Mouse (Mus musculus) forebrain, embryonic 10.5 days (tissue): ENCODE measurements around the gene Clec2d. TPM values are rescaled to one million over a fixed set of nuclear protein-coding genes. Genes with fewer than 3 reads are reported as not detected.
"Not testable (repeated sequence)": the region's sequence is repeated elsewhere in the genome, so short reads cannot be mapped to it uniquely, and the experiment has no call there.

Experiments used
- DNase-seq: peaks from one replicate; pipeline ENCODE4 v3.0.0-alpha.2; 2017; ENCODE audit warnings: low spot score; ENCODE audit errors: extremely low spot score
- H3K27ac ChIP-seq: fragments of 300-500 bp; sonication (generic); 2 replicates; pipeline ENCODE4 v1.5.1; 2016; ENCODE audit warnings: mild to moderate bottlenecking
- H3K27me3 ChIP-seq: fragments of 300-500 bp; sonication (generic); 2 replicates; pipeline ENCODE4 v1.6.1; 2016; ENCODE audit warnings: mild to moderate bottlenecking; ENCODE audit not compliant: poor library complexity, severe bottlenecking
- H3K36me3 ChIP-seq: fragments of 300-500 bp; sonication (generic); replicated peaks from 2 replicates; pipeline ENCODE4 v1.6.1; 2016; ENCODE audit warnings: mild to moderate bottlenecking, moderate library complexity
- H3K4me1 ChIP-seq: fragments of 300-500 bp; sonication (generic); 2 replicates; pipeline ENCODE4 v1.6.1; 2016
- H3K4me3 ChIP-seq: fragments of 300-500 bp; sonication (generic); 2 replicates; pipeline ENCODE4 v1.5.1; 2016; ENCODE audit warnings: mild to moderate bottlenecking, moderate library complexity
- H3K9me3 ChIP-seq: fragments of 300-500 bp; sonication (generic); 2 replicates; pipeline ENCODE4 v1.6.1; 2016; ENCODE audit warnings: mild to moderate bottlenecking, moderate library complexity
- WGBS: fragments of 180-500 bp; shearing (Covaris S2); methylation state at CpG from one replicate; pipeline ENCODE4 v1.1.7; 2016; 5-methylcytosine and 5-hydroxymethylcytosine counted together
- polyA plus RNA-seq: library from polyadenylated mRNA; unstranded; fragments of >200 nt; fragmentation: Nextera tagmentation; extraction: Ambion mirVana; gene quantifications from 2 replicates; pipeline ENCODE4 v1.2.1, GENCODE M21; 2016

Clec2d gene
- polyA plus RNA-seq, 1 experiment from 2014 or later = not detected

DNA sequence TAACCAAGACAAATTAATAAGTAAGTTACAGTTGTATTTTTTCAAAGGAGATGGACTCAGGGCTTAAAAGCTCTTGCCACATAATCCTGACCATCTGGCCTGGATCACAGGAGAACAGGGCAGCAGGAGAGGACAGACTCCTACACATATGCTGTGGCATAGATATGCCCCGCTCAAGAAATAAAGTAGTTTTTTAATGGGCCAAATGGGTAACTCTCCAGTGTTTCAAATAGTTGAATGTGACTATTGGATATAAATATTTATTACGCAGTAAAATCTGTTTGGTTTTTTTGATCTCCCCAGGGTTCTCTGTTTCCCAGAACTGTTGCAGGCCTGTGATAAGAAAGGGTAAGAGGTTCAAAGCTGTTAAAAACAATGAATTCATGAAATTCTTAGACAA, 1.1 kb upstream of the Clec2d start:
- Histone ChIP-seq H3K4me1 (peaks cover 15% of the 10 kb centered on the region), H3K4me3 (no peak overlapping the region), H3K27me3 (no peaks in the 10 kb centered on the region), H3K27ac (no peak overlapping the region), H3K9me3 (no peaks in the 10 kb centered on the region), H3K36me3 (no peaks in the 10 kb centered on the region)
- 93% methylated on average over 2 of the region's 2 CpGs for WGBS
- no peak for DNase-seq

DNA sequence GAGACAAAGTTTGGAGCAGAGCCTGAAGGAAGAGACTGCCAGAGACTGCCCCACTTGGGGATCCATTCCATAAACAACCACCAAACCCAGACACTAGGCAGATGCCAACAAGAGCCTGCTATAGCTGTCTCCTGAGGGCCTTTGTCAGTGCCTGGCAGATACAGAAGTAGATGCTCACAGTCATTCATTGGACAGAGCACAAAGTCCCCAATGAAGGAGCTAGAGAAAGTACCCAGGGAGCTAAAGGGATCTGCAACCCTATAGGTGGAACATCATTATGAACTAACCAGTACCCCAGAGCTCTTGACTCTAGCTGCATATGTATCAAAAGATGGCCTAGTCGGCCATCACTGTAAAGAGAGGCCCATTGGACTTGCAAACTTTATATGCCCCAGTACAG, 584 bp upstream of the Clec2d start:
- 73% methylated on average over 1 of the region's 1 CpGs for WGBS
- DNase-seq = not testable (repeated sequence)

GRCm38 (mm10) chr6:129181249-129181648, 834 bp downstream of the Clec2d start:
- Histone ChIP-seq H3K27me3 (no peaks in the 10 kb centered on the region), H3K27ac (peak overlapping the region; percentile 83), H3K4me1 (peaks cover 15% of the 10 kb centered on the region), H3K4me3 (peak overlapping the region; percentile 43), H3K9me3 (no peaks in the 10 kb centered on the region), H3K36me3 (no peaks in the 10 kb centered on the region)
- 9% methylated on average over 1 of the region's 1 CpGs for WGBS
- DNase-seq = no peak

More for the DNA sequence above, 584 bp upstream of the Clec2d start:
- not testable (repeated sequence) for H3K27ac ChIP-seq, H3K9me3 ChIP-seq, H3K27me3 ChIP-seq, H3K4me3 ChIP-seq, H3K36me3 ChIP-seq
- H3K4me1 ChIP-seq = peaks cover 15% of the 10 kb centered on the region

DNA sequence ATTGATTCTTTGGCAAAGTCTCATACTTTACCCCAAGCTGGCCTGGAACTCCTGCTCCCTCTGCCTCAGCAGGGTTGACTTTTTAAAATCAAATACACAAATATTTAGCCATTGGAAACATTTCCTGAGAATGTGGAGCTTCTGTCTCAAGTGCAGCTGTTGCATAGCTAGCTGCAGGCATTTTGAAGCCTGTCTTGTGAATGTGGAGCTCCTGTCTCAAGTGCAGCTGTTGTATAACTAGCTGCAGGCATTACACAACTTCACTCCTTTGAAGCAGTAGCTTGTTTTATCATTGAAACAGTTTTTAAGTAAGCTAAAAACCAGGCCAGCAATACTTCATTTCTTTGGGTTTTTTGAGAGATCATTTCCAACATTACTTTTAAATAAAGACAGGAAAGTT, 1.3 kb downstream of the Clec2d start:
- Histone ChIP-seq H3K27me3 (no peaks in the 10 kb centered on the region), H3K4me1 (peaks cover 15% of the 10 kb centered on the region), H3K4me3 (0 out of 2 replicates have a peak overlapping the region, but pooled peaks have one; percentile 8), H3K36me3 (no peaks in the 10 kb centered on the region), H3K9me3 (no peaks in the 10 kb centered on the region), H3K27ac (no peak overlapping the region)
- no peak for DNase-seq

DNA sequence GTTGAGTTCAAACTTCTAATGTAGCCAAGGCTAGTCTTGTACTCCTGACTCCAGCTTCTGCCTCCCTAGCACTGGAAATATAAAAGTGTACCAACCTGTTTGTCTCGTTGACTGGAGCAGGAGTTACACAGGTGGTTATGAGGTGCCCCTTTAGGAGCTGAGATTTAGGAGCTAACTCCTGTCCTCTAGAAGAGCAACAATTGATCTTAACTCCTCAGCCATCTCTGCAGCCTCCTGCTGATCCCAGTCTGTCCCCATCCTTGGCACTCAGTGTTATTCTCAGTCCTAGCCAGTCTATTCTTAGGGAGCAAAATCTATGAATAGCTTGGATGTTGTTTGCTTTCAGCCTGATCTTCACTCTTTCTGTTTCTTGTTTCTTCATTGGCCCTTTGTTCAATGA, 2.1 kb downstream of the Clec2d start:
- H3K4me1 ChIP-seq = peaks cover 15% of the 10 kb centered on the region
- H3K27ac ChIP-seq = no peak overlapping the region
- no peak for DNase-seq
- H3K9me3 ChIP-seq = no peaks in the 10 kb centered on the region
- H3K27me3 ChIP-seq = no peaks in the 10 kb centered on the region
- no peak overlapping the region for H3K4me3 ChIP-seq
- H3K36me3 ChIP-seq = no peaks in the 10 kb centered on the region
- WGBS = 71% methylated on average over 1 of the region's 1 CpGs

DNA sequence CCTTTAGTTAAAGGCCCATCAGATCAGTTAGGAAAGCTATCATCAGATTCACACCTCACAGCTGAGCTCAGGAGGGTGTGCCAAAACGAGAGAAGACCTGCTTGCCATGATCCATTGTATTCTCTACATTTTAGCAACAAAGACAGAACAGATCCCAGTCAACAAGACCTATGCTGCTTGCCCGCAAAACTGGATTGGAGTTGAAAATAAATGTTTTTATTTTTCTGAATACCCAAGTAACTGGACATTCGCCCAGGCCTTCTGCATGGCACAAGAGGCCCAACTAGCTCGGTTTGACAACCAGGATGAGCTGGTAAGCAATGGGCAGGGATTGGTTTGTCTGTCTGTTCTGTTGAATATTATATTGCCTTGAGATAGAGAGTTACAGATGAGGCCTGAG, 3.6 kb downstream of the Clec2d start:
- H3K9me3 ChIP-seq, DNase-seq, H3K4me3 ChIP-seq, H3K27ac ChIP-seq, H3K36me3 ChIP-seq, H3K27me3 ChIP-seq: not testable (repeated sequence)
- H3K4me1 ChIP-seq = peaks cover 15% of the 10 kb centered on the region
- WGBS = 90% methylated on average over 4 of the region's 4 CpGs

- WGBS = 87% methylated on average over 5 of the region's 5 CpGs
- Histone ChIP-seq H3K4me3 (no peak overlapping the region), H3K27ac (no peak overlapping the region), H3K27me3 (no peaks in the 10 kb centered on the region), H3K36me3 (no peaks in the 10 kb centered on the region), H3K9me3 (no peaks in the 10 kb centered on the region), H3K4me1 (peaks cover 15% of the 10 kb centered on the region)
- DNase-seq = no peak
Observed at GRCm38 (mm10) chr6:129184788-129185187, 4.4 kb downstream of the Clec2d start.

DNA sequence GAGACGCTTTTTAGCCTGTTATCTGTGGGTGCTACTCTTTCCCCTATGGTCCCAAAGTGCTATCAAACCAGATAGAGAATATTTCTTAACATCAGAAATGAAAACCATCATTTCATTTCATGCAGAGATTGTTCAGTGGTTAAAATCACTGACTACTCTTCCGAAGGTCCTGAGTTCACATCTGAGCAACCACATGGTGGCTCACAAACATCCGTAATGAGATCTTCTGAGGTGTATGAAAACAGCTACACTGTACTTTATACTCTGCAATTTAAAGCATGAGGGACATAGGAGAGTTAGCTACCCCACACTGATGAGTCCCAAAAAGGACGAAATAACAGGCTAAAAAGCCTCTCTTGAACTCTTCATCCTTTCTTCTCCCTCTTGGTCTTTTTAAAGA, 5.6 kb downstream of the Clec2d start:
- Histone ChIP-seq H3K27ac (no peak overlapping the region), H3K36me3 (no peaks in the 10 kb centered on the region), H3K27me3 (no peaks in the 10 kb centered on the region), H3K4me3 (no peak overlapping the region), H3K4me1 (peaks cover 7% of the 10 kb centered on the region), H3K9me3 (no peaks in the 10 kb centered on the region)
- 81% methylated on average over 4 of the region's 4 CpGs for WGBS
- DNase-seq = no peak

DNA sequence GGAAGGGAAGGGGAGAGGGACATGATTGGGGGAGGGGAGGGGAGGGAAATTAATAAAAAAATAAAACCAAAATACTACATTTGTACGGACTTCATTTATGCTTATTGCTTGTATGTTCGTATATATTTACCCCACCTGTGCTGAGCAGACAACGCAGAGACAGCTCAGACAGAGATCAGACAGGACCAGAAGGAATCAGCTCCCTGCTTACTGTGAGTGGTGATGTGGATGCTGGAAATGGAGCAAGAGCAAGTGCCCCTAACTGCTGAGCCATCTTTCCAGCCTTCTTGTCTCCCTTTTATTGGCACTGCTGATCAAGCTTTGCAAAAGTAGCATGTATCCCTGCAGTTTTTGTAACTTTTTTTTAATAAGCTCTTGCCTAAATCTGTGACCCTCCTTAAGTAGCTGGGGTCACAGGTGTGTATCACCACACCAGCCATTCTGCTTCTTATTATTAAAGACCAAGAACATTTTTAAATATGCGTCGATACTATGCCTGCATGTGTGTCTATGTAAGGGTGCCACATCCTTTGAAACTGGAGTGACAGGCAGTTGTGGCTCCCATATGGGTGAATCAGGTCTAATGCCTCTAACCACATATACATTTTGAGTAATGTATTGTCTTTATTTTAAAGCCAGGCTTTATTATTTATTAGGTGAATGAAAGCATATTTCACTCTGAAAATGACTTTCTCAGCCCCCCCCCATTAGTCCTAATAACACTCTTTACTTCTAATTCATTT, 6.2 kb downstream of the Clec2d start:
- no peak for DNase-seq
- Histone ChIP-seq H3K4me3 (no peak overlapping the region), H3K27ac (no peak overlapping the region), H3K36me3 (no peaks in the 10 kb centered on the region), H3K4me1 (peaks cover 4% of the 10 kb centered on the region), H3K9me3 (no peaks in the 10 kb centered on the region), H3K27me3 (no peaks in the 10 kb centered on the region)
- 88% methylated on average over 5 of the region's 5 CpGs for WGBS

DNA sequence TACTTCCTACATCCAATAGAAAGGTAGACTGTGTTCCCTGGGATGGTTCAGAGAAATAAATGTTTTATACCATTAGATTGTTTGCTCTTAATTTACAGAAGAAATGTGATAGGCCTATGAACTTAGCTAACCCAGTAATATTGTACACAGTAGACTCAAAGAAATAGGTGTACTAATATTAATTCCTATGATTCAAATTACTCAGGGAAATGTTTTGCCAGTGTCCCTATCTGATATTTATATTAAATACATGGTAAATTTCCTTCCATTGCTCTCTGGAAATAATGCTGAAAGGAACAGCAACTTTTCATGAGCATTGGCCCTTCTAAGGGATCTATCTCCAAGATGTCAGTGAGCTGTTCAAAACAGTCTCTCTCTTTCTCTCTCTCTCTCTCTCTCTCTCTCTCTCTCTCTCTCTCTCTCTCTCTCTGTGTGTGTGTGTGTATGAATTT, 6.8 kb downstream of the Clec2d start:
- H3K27ac ChIP-seq = no peak overlapping the region
- no peak overlapping the region for H3K4me3 ChIP-seq
- no peaks in the 10 kb centered on the region for H3K9me3 ChIP-seq
- H3K4me1 ChIP-seq = no peaks in the 10 kb centered on the region
- no peak for DNase-seq
- H3K36me3 ChIP-seq = no peaks in the 10 kb centered on the region
- H3K27me3 ChIP-seq = no peaks in the 10 kb centered on the region

GRCm38 (mm10) chr6:129187816-129188215, 7.4 kb downstream of the Clec2d start:
- not testable (repeated sequence) for H3K9me3 ChIP-seq, H3K4me3 ChIP-seq, H3K4me1 ChIP-seq, H3K36me3 ChIP-seq, H3K27me3 ChIP-seq, H3K27ac ChIP-seq, DNase-seq
- 92% methylated on average over 3 of the region's 3 CpGs for WGBS

DNA sequence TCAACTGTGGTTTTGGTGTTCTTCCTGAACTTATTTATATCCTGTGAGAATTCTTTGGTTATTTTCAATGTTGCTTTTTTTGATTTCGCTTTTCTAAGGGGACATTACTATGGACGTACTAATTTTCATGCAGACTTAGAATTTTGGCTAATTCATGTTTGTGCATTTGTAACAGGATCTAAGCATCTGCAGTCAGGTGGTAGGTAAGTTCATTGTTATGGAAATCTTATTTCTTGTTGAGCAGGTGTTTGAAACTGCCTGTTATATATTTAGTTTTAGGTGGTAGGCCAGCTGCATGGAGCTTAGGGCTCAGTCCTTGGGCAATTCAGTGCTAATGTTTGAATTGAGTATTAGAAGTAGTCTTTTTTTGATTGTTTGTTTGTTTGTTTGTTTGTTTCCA, 13.0 kb downstream of the Clec2d start:
- WGBS = 91% methylated on average over 2 of the region's 2 CpGs
- H3K9me3 ChIP-seq = no peaks in the 10 kb centered on the region
- no peak overlapping the region for H3K27ac ChIP-seq
- DNase-seq = no peak
- H3K4me1 ChIP-seq = no peaks in the 10 kb centered on the region
- H3K4me3 ChIP-seq = no peak overlapping the region
- no peaks in the 10 kb centered on the region for H3K27me3 ChIP-seq
- no peaks in the 10 kb centered on the region for H3K36me3 ChIP-seq

GRCm38 (mm10) chr6:129200066-129200465, 19.7 kb downstream of the Clec2d start:
- H3K36me3 ChIP-seq, DNase-seq, H3K27ac ChIP-seq, H3K4me3 ChIP-seq, H3K4me1 ChIP-seq, H3K27me3 ChIP-seq, H3K9me3 ChIP-seq: not testable (repeated sequence)

- no peaks in the 10 kb centered on the region for H3K36me3 ChIP-seq
- DNase-seq = no peak
- H3K4me1 ChIP-seq = no peaks in the 10 kb centered on the region
- H3K9me3 ChIP-seq = 0 out of 2 replicates have a peak, but pooled peaks cover 3% of the 10 kb centered on the region
- 85% methylated on average over 1 of the region's 1 CpGs for WGBS
- H3K4me3 ChIP-seq = no peak overlapping the region
- no peak overlapping the region for H3K27ac ChIP-seq
- H3K27me3 ChIP-seq = no peaks in the 10 kb centered on the region
Observed at GRCm38 (mm10) chr6:129202306-129202705, 21.9 kb downstream of the Clec2d start.
